Mouse (Mus musculus) lung, postnatal 10 days (tissue): ENCODE measurements around the gene Rnf38.

Experiments used
- DNase-seq: peaks from one replicate; pipeline ENCODE4 v3.0.0; 2021

Gene Rnf38

GRCm38 (mm10) chr4:44223444-44223843 lies 10.1 kb downstream of the Rnf38 start:
- no peak for DNase-seq

- DNase-seq = no peak
Observed at GRCm38 (mm10) chr4:44216797-44217442, 16.7 kb downstream of the Rnf38 start.

DNA sequence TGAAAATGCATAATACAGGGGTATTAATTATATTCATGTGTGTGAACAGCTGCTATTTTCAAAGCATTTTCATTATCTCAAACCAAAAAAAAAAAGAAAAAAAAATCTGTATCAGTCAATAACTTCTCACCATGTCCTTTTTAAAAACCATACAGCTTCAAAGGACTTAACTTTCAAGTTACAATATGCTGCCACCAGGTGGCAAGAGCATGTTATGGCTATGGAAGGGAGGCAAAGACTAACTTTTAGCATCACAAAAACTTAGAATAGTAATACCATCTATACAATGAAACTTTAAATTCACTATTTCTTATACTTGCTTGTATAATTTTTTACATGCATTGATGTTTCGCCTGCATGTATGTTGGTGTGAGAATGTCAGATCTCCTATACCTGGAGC lies 33.6 kb downstream of the Rnf38 start:
- DNase-seq = peak; percentile 63

DNA sequence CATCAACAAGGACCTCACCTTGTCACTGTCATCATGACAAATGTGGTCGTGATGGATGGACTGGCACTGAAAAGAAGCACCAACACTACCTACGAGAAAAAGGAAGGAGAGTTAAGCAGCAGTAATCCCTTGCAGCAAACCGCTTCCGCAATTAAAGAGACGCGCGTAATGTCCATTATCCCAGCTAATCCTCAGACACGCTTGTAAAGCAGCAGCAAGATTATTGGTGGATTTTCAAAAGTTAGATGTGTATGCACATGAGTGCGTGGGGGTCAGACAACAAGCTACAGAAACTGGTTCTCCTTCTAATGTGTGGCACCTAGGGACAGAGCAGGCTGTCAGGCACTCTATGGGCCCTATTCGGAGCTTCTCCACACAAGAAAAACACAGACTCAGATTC lies 46.2 kb downstream of the Rnf38 start:
- no peak for DNase-seq

GRCm38 (mm10) chr4:44183862-44184261 lies 49.7 kb downstream of the Rnf38 start:
- no peak for DNase-seq

DNA sequence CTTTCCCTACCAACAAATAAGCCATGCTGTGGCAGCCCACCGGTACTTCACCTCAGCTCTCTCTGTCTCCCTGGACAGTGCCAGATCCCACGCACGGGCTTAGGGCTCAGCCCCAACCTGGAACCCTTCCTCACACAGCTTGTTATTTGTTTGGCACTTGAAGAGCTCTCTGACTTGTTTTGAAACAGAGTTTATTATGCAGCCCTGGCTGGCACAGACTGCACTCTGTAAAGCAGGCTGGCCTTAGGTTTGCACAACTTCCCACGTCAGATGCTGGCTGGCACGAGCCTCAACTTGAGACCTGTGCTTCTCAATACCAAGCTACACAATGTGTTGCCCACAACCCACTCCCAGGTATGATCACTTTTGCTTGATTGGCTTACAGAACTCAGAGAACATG lies 53.8 kb downstream of the Rnf38 start:
- DNase-seq = peak; percentile 40

GRCm38 (mm10) chr4:44173177-44173576 lies 60.4 kb downstream of the Rnf38 start:
- DNase-seq = peak; percentile 72

GRCm38 (mm10) chr4:44172676-44173075 lies 60.9 kb downstream of the Rnf38 start:
- no peak for DNase-seq

DNA sequence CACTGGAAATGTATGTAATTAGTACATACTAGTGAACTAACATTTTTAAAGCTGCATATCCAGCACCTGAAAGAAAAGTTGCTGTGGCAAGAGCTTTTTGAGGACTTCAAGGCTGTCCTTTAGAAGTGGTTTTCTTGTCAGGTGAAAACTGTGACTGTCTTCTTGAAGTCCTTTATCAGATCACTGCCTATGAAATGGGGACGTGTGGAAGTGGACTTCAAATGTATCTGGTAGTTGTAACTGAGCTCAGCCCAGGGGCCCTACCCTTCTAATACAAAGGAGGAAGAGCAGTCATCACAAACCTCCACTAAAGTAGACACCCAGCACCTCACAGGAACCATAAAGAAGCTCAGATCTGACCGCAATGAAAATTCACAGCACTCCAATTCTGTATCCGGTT lies 63.7 kb downstream of the Rnf38 start:
- no peak for DNase-seq

DNA sequence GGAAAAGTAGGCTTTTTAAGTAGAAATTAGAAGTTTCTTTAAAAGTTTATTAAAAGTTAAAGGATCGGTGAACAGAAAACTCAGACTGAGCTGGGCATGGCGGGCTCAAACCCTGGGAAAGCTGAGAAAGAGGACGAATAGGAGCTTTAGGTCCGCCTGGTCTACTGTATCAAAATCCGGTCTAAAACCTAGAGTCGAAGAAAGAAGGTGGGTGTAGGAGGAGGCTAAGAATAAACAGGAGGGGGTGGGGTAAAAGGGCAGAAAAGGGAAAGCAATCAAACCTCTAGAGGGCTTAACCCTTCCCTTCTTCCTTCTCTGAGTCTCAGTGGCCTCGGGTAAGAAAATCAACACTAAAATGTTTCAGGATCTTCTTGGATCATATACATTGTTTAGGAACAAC lies 64.8 kb downstream of the Rnf38 start:
- DNase-seq = peak; percentile 7

- peak; percentile 98 for DNase-seq
Observed at GRCm38 (mm10) chr4:44168231-44168647, 65.3 kb downstream of the Rnf38 start.

DNA sequence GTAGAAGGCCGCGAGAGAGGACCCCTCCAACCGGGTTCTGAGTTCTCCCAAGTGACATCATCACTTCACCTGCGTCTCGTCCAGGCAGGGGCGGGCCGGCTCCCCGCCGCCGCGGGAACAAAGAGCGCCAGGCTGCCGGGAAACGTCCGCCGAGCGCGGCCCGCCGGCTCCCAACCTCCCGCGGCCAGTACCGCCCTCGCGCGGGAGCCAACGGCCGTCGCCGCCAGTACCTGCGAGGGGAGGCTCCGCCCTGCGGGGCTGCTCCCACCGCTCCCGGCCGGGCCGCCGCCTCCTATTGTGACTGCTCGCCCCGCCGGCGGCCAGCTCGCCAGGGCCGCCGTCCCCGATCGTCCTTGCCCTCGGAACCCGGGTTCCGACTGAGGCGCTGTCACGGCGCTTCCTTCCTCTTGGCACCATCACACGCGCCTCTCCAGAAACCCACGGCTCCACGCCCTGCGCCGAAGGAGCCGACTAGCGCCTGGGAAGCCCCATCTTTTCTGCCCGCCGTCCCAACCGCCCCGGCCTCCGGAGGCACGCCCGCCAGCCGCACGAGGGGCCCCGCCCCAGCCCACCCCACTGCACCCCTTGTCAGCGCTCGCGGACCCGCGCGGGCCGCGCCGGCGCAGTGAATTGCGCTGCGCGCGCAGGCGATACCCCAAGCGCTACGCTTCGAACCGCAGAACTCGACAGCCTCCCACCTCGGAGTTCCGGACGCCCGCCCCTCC lies 66.0 kb downstream of the Rnf38 start:
- peak; percentile 89 for DNase-seq

DNA sequence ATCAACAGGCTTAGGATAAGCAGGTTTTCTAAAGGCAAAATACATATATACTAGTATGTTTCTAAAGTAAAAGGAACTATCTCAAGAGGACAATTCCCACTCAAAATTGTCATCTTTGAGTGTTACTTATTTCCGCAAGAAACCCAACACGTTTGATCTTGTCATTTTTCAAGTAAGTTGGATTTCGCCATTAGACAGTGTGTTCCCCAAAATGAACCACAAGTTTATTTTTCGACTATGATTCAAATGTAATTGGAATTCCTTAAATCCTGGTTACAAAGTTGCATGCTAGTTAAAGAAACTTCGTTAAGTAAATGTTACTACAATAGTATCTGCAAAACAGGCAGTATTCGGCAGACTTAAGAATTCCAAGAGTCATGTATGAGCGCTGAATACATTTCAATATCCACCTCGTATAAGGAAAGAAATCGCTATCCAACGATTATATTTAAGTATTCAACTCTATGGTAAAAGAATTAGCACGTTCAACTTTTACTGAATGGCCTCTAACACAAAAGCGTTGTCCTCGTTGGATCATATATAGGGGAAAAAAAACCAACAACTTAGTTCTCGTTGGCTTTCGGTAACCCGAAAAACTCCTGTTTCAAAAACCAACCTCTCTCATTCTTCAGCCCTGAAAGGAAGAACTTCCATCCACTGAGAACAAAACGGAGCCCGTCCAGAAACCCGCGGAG lies 66.7 kb downstream of the Rnf38 start:
- DNase-seq = no peak

- DNase-seq = no peak
Observed at GRCm38 (mm10) chr4:44164621-44165020, 69.0 kb downstream of the Rnf38 start.

- no peak for DNase-seq
Observed at GRCm38 (mm10) chr4:44163034-44163433, 70.6 kb downstream of the Rnf38 start.

DNA sequence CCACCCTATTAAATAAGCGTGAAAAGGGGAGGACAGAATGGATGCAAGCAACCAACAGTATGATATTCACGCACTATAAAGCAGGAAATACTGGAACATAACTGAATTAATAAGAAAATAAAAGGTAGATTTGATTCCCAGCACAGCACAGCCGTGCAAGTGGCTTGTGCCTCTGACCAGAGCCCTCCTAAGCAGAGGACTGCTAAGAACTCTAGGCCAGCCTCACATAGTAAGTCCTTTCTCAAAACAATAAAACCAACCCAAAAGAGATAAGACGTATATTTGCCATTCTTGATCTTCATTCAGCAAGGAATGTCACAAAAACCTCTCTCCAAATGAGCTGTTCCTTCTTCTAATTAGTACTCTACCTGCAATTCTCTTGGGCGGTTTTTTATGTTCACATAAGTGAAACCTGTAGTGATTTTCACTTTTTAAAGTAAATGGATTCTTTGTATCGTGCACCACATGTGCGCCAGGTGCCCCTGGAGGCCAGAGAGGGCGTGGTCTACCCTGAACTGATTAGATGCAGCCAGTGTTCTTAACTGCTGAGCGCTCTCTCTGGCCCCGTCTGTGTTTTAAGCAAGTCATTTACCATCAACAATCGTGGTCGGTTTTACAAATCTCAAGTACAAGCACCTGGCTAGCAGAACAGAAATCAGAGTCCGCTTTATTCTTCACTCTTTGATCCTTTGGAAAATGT lies 72.4 kb downstream of the Rnf38 start:
- DNase-seq = no peak

GRCm38 (mm10) chr4:44159839-44160238 lies 73.8 kb downstream of the Rnf38 start:
- DNase-seq = no peak

DNA sequence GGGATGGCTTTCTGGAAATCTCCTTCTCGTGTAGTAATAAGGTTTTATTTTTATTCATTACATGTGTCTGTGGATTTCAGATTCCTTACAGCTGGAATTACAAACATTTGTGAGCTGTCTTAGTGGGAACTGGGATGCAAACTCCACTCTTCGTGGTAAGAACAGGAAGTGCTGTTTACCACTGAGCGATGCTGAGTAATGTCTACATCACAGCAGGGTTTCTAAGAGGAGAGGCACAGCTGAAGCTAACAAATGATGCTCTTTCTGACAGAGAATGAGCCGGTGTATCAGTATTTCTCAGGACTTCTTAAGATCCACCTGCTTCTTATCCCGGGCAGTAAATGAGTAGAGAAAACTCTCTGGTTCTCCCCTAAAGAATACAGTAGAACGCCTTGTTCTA lies 77.1 kb downstream of the Rnf38 start:
- DNase-seq = no peak

DNA sequence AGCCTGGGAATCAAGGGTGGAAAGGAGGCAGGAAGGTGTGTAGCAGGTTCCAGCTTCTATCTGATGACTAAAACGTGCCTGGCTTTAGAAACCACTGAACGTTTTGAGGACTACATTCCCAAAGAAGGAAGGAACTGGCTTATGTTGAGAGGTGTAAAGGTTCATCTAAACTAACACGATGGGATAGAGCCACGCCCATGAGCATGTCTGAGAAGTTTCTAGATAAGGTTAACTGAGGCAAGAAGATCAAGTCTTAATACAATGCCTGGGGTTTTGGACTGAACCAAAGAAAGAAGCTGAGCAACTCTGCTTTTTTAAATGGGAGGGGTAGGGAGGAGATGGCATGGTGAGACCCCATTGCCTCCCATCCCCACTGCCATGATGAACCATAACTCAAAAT lies 78.7 kb downstream of the Rnf38 start:
- DNase-seq = no peak

DNA sequence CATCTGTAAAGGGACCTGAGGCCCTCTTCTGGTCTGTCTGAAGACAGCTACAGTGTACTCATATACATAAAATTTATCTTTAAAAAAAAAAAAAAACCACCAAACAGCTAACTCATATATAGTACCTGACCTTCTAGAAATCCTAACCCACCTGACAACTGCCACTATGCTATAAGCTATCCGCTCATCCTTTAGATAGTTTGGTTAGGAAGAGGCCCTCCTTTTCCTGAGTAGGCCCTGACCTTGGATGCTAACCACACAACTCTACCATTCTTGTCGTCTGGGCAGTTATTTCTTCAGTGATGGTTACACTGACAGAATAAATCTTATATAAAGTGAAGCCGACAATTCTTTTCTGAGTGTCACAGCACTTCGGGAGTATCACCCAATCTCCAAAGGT lies 80.7 kb downstream of the Rnf38 start:
- no peak for DNase-seq

GRCm38 (mm10) chr4:44126805-44127204 lies 106.8 kb downstream of the Rnf38 start:
- DNase-seq = no peak

DNA sequence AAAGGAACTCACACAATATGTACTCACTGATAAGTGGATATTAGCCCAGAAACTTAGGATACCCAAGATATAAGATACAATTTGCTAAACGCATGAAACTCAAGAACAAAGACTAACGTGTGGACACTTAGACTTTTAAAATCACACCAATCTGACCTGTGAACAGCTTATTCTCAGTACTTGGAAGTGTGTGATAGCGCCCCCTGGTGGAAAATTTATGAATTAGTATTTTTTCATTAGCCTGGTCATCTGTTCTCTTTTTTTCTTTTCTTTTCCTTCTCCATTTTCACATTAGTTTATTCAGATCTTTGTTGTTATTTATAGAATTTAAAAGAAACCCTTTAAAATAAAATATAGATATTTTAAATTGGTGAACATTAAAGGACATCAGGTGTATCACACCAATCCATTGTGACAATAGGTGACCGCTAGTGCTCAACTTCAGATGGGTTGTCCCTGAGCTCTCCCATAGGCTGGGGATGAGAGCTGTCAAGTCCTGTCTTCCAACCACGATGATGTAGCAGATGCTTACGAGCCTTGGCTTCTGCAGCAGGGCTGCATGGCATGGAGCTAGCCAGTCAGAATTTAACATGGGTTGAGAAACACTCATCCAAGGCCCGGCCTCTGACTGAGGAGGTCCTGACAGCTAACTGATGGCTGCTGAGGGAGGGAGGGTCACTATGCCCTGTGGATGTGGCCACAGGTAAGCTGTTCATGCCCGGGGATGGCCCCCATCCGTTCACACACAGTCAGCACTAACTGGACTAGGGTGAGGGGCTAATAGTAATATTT lies 114.0 kb downstream of the Rnf38 start:
- DNase-seq = peak; percentile 69

DNA sequence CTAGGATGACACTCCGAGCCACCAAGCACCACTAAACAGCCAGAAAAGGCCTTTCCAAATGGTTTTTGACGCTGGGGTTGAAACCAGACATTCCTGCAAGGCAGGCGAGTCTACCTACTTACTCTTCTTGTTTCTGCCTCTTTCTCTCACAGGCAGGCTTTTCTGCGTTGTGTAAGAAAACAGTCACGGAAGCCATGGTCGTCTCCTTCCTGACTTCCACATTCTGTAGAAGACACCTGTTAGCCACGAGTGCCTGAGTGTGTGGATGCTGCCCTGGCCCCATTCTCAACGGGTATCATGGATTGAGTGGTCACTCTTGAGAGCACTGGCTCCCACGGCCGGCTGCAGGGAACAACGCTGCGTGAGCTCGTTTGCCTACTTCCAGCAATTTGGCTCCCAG lies 118.5 kb downstream of the Rnf38 start:
- no peak for DNase-seq
